Mouse (Mus musculus) adrenal gland, postnatal 25 days (tissue): ENCODE data around the gene Tssc4. TPM values are rescaled to one million over a fixed set of nuclear protein-coding genes. Genes with fewer than 3 reads are reported as not detected.

ENCODE experiments used
- DNase-seq: peaks from one replicate; pipeline ENCODE4 v3.0.0; 2021; ENCODE audit warnings: mixed read lengths
- total RNA-seq: library from RNA; stranded (reverse); gene quantifications from 2 replicates; pipeline ENCODE4 v1.2.3, GENCODE M21; 2021

Tssc4 gene
- total RNA-seq, 1 experiment from 2014 or later, result 32.2 TPM

GRCm38 (mm10) chr7:143109696-143110095 is 40.6 kb downstream of the Tssc4 start:
- no peak for DNase-seq

- no peak for DNase-seq
Measured at GRCm38 (mm10) chr7:143110803-143111202, 41.8 kb downstream of the Tssc4 start.

- DNase-seq, result no peak
Measured at GRCm38 (mm10) chr7:143111719-143112118, 42.7 kb downstream of the Tssc4 start.

GRCm38 (mm10) chr7:143112395-143112794 is 43.3 kb downstream of the Tssc4 start:
- DNase-seq, result no peak

- no peak for DNase-seq
Measured at GRCm38 (mm10) chr7:143114773-143115172, 45.7 kb downstream of the Tssc4 start.

- no peak for DNase-seq
Measured at GRCm38 (mm10) chr7:143116521-143116920, 47.5 kb downstream of the Tssc4 start.

GRCm38 (mm10) chr7:143119407-143119806 is 50.4 kb downstream of the Tssc4 start:
- DNase-seq, result no peak

- no peak for DNase-seq
Measured at GRCm38 (mm10) chr7:143119826-143120225, 50.8 kb downstream of the Tssc4 start.

Other genes starting within 250 kb of the Tssc4 start
- 517 and 537 TPM in 2 replicates for gene Th, start 138.1 kb upstream of the Tssc4 start, total RNA-seq
- 0.33 and 0.95 TPM in 2 replicates for gene Ascl2, start 100.0 kb upstream of the Tssc4 start, total RNA-seq
- 0.21 TPM in 1 of 2 replicates, not detected in the other for gene Tspan32, start 64.2 kb upstream of the Tssc4 start, total RNA-seq
- 757 and 789 TPM in 2 replicates for gene Cd81, start 16.5 kb upstream of the Tssc4 start, total RNA-seq
- 0.24 TPM in 1 of 2 replicates, not detected in the other for gene Trpm5, start 25.4 kb downstream of the Tssc4 start, total RNA-seq
- 3.5 and 3.6 TPM in 2 replicates for gene Kcnq1, start 37.1 kb downstream of the Tssc4 start, total RNA-seq